Mouse (Mus musculus) E14TG2a.4 (cell line): Measurements from ENCODE around the gene Ginm1.

Source experiments
- CTCF ChIP-seq: conservative IDR thresholded peaks from 2 replicates; pipeline ENCODE4 v1.5.1; 2014; ENCODE audit warnings: low read length
- NANOG ChIP-seq: IDR thresholded peaks from 2 replicates; pipeline ENCODE4 v1.6.1; 2014; ENCODE audit warnings: borderline replicate concordance, low read length, mixed read lengths

GRCm38 (mm10) chr10:7775421-7775820 is 17.2 kb downstream of the Ginm1 start:
- TF ChIP-seq CTCF (no peak), NANOG (no peak)
